Mouse (Mus musculus) CD4-positive, CD25-positive, alpha-beta regulatory T cell, adult 2 months (primary cell): ENCODE measurements around the gene Armc9.

Source experiments
- DNase-seq: peaks from one replicate; pipeline ENCODE4 v3.0.0-alpha.2; 2012; ENCODE audit warnings: low read depth, low spot score

The Armc9 gene

GRCm38 (mm10) chr1:86174602-86175001, 20.0 kb downstream of the Armc9 start:
- DNase-seq, result no peak

- DNase-seq, result no peak
Observed at GRCm38 (mm10) chr1:86176066-86176465, 21.5 kb downstream of the Armc9 start.

GRCm38 (mm10) chr1:86178462-86179253, 24.1 kb downstream of the Armc9 start:
- DNase-seq, result peak; percentile 92

- no peak for DNase-seq
Observed at GRCm38 (mm10) chr1:86182004-86182709, 27.6 kb downstream of the Armc9 start.

GRCm38 (mm10) chr1:86183577-86184263, 29.1 kb downstream of the Armc9 start:
- no peak for DNase-seq

- no peak for DNase-seq
Observed at GRCm38 (mm10) chr1:86186762-86187161, 32.2 kb downstream of the Armc9 start.

- DNase-seq, result no peak
Observed at GRCm38 (mm10) chr1:86187856-86188255, 33.3 kb downstream of the Armc9 start.

GRCm38 (mm10) chr1:86188271-86188670, 33.7 kb downstream of the Armc9 start:
- DNase-seq, result no peak

GRCm38 (mm10) chr1:86189034-86189702, 34.6 kb downstream of the Armc9 start:
- DNase-seq, result peak; percentile 17

- no peak for DNase-seq
Observed at GRCm38 (mm10) chr1:86190843-86191242, 36.3 kb downstream of the Armc9 start.

- DNase-seq, result no peak
Observed at GRCm38 (mm10) chr1:86194044-86194443, 39.5 kb downstream of the Armc9 start.

GRCm38 (mm10) chr1:86198276-86198675, 43.7 kb downstream of the Armc9 start:
- no peak for DNase-seq

- DNase-seq, result no peak
Observed at GRCm38 (mm10) chr1:86199026-86199425, 44.4 kb downstream of the Armc9 start.

GRCm38 (mm10) chr1:86201312-86201711, 46.7 kb downstream of the Armc9 start:
- no peak for DNase-seq

- DNase-seq, result no peak
Observed at GRCm38 (mm10) chr1:86202617-86203219, 48.1 kb downstream of the Armc9 start.

- no peak for DNase-seq
Observed at GRCm38 (mm10) chr1:86210676-86211075, 56.1 kb downstream of the Armc9 start.

- no peak for DNase-seq
Observed at GRCm38 (mm10) chr1:86211498-86211897, 56.9 kb downstream of the Armc9 start.

GRCm38 (mm10) chr1:86212731-86213130, 58.2 kb downstream of the Armc9 start:
- no peak for DNase-seq

- DNase-seq, result peak; percentile 85
Observed at GRCm38 (mm10) chr1:86214158-86214557, 59.6 kb downstream of the Armc9 start.

- no peak for DNase-seq
Observed at GRCm38 (mm10) chr1:86215297-86215696, 60.7 kb downstream of the Armc9 start.

GRCm38 (mm10) chr1:86216412-86216811, 61.8 kb downstream of the Armc9 start:
- DNase-seq, result no peak
